Comparison of ENCODE assay signal across 1 mouse cellular context in genomic region chr19:9993036-9993656, GRCm38 (mm10).
TF ChIP-seq lines count a peak whose summit lies in the region.

No protein-coding gene starts in this region.

TF ChIP-seq in CH12.LX, 34 proteins besides CTCF, POLR2A, EP300 and RAD21:
- TF ChIP-seq IRF4 (IDR thresholded peaks at IDR 0.05; ENCODE audit: low read depth, low read length): no peak
- TF ChIP-seq BHLHE40 (IDR thresholded peaks at IDR 0.05; ENCODE audit: low read depth, low read length): no peak
- no peak for TF ChIP-seq MYC (IDR thresholded peaks at IDR 0.05; ENCODE audit: low read depth, low read length)
- TF ChIP-seq CHD1 (IDR thresholded peaks at IDR 0.05; ENCODE audit: low read depth, low read length): no peak
- no peak for TF ChIP-seq MAZ (IDR thresholded peaks at IDR 0.05; ENCODE audit: low read depth, low read length)
- no peak for TF ChIP-seq NRF1 (IDR thresholded peaks at IDR 0.05; ENCODE audit: low read depth, low read length)
- no peak for TF ChIP-seq NELFE (IDR thresholded peaks at IDR 0.05; ENCODE audit: low read depth, low read length)
- TF ChIP-seq ZKSCAN1 (IDR thresholded peaks at IDR 0.05; ENCODE audit: borderline replicate concordance, low read depth, low read length): no peak
- peak; percentile 45 for TF ChIP-seq SMC3 (IDR thresholded peaks at IDR 0.05; ENCODE audit: low read depth, low read length)
